Mouse (Mus musculus): ENCODE data around the gene Inha. TPM values are rescaled to one million over a fixed set of nuclear protein-coding genes. Genes with fewer than 3 reads are reported as not detected.

Gene Inha
- polyA plus RNA-seq, 1 experiment from 2014 or later: 9.5 TPM

GRCm38 (mm10) chr1:75548083-75548482, 41.2 kb downstream of the Inha start:
- H3K27me3 ChIP-seq: no peaks in the 10 kb centered on the region
- WGBS: 89% methylated on average over 3 of the region's 3 CpGs
- no peak for ATAC-seq (ENCODE audit: insufficient number of reproducible peaks, insufficient read depth, low FRiP score, low TSS enrichment, low read depth)
- H3K4me3 ChIP-seq (replicated peaks): no peak overlapping the region
- H3K36me3 ChIP-seq: peaks cover 55% of the 10 kb centered on the region
- peaks cover 13% of the 10 kb centered on the region for H3K4me1 ChIP-seq (replicated peaks)
- H3K9ac ChIP-seq (replicated peaks): no peak overlapping the region
- no peak overlapping the region for H3K27ac ChIP-seq
- H3K9me3 ChIP-seq: no peaks in the 10 kb centered on the region
- H3K4me2 ChIP-seq: no peak overlapping the region

GRCm38 (mm10) chr1:75548871-75549270, 42.0 kb downstream of the Inha start:
- Histone ChIP-seq H3K27me3 (no peaks in the 10 kb centered on the region), H3K36me3 (peaks cover 63% of the 10 kb centered on the region), H3K4me1 (replicated peaks) (peaks cover 13% of the 10 kb centered on the region), H3K9me3 (no peaks in the 10 kb centered on the region), H3K9ac (replicated peaks) (no peak overlapping the region), H3K4me3 (replicated peaks) (no peak overlapping the region), H3K27ac (no peak overlapping the region), H3K4me2 (no peak overlapping the region)
- WGBS: 89% methylated on average over 17 of the region's 17 CpGs
- no peak for ATAC-seq (ENCODE audit: insufficient number of reproducible peaks, insufficient read depth, low FRiP score, low TSS enrichment, low read depth)

GRCm38 (mm10) chr1:75549289-75550279, 42.7 kb downstream of the Inha start:
- peaks cover 70% of the 10 kb centered on the region for H3K36me3 ChIP-seq
- no peaks in the 10 kb centered on the region for H3K9me3 ChIP-seq
- no peak overlapping the region for H3K27ac ChIP-seq
- no peak overlapping the region for H3K4me2 ChIP-seq
- no peak for ATAC-seq (ENCODE audit: insufficient number of reproducible peaks, insufficient read depth, low FRiP score, low TSS enrichment, low read depth)
- H3K27me3 ChIP-seq: no peaks in the 10 kb centered on the region
- 91% methylated on average over 17 of the region's 17 CpGs for WGBS
- H3K4me3 ChIP-seq (replicated peaks): no peak overlapping the region
- no peak overlapping the region for H3K9ac ChIP-seq (replicated peaks)
- peaks cover 13% of the 10 kb centered on the region for H3K4me1 ChIP-seq (replicated peaks)

- WGBS: 86% methylated on average over 15 of the region's 15 CpGs
- Histone ChIP-seq H3K36me3 (peaks cover 80% of the 10 kb centered on the region), H3K4me2 (no peak overlapping the region), H3K4me3 (replicated peaks) (no peak overlapping the region), H3K9ac (replicated peaks) (no peak overlapping the region), H3K4me1 (replicated peaks) (peaks cover 12% of the 10 kb centered on the region), H3K27me3 (no peaks in the 10 kb centered on the region), H3K9me3 (no peaks in the 10 kb centered on the region), H3K27ac (no peak overlapping the region)
- no peak for ATAC-seq (ENCODE audit: insufficient number of reproducible peaks, insufficient read depth, low FRiP score, low TSS enrichment, low read depth)
Observed at GRCm38 (mm10) chr1:75550586-75550985, 43.7 kb downstream of the Inha start.

- peaks cover 80% of the 10 kb centered on the region for H3K36me3 ChIP-seq
- H3K9ac ChIP-seq (replicated peaks): no peak overlapping the region
- no peaks in the 10 kb centered on the region for H3K9me3 ChIP-seq
- H3K27ac ChIP-seq: no peak overlapping the region
- peaks cover 13% of the 10 kb centered on the region for H3K4me1 ChIP-seq (replicated peaks)
- H3K4me3 ChIP-seq (replicated peaks): no peak overlapping the region
- H3K4me2 ChIP-seq: no peak overlapping the region
- 83% methylated on average over 7 of the region's 7 CpGs for WGBS
- H3K27me3 ChIP-seq: 0 out of 2 replicates have a peak, but pooled peaks cover 6% of the 10 kb centered on the region
- no peak for ATAC-seq (ENCODE audit: insufficient number of reproducible peaks, insufficient read depth, low FRiP score, low TSS enrichment, low read depth)
Observed at GRCm38 (mm10) chr1:75555680-75556079, 48.8 kb downstream of the Inha start.

GRCm38 (mm10) chr1:75556143-75556781, 49.4 kb downstream of the Inha start:
- Histone ChIP-seq H3K4me1 (replicated peaks) (peaks cover 13% of the 10 kb centered on the region), H3K4me2 (no peak overlapping the region), H3K27me3 (0 out of 2 replicates have a peak, but pooled peaks cover 6% of the 10 kb centered on the region), H3K4me3 (replicated peaks) (no peak overlapping the region), H3K36me3 (peaks cover 74% of the 10 kb centered on the region), H3K9ac (replicated peaks) (no peak overlapping the region), H3K27ac (no peak overlapping the region), H3K9me3 (no peaks in the 10 kb centered on the region)
- 83% methylated on average over 9 of the region's 9 CpGs for WGBS
- ATAC-seq (ENCODE audit: insufficient number of reproducible peaks, insufficient read depth, low FRiP score, low TSS enrichment, low read depth): no peak

GRCm38 (mm10) chr1:75557041-75557440, 50.2 kb downstream of the Inha start:
- peaks cover 66% of the 10 kb centered on the region for H3K36me3 ChIP-seq
- H3K4me3 ChIP-seq (replicated peaks): no peak overlapping the region

GRCm38 (mm10) chr1:75558388-75559178, 51.7 kb downstream of the Inha start:
- Histone ChIP-seq H3K36me3 (peaks cover 51% of the 10 kb centered on the region), H3K9me3 (peaks cover 7% of the 10 kb centered on the region; the same call in 1 of the 2 replicates), H3K4me3 (replicated peaks) (no peak overlapping the region), H3K27me3 (0 out of 2 replicates have a peak, but pooled peaks cover 6% of the 10 kb centered on the region), H3K4me1 (replicated peaks) (peaks cover 13% of the 10 kb centered on the region), H3K4me2 (peak overlapping the region; percentile 47), H3K27ac (peak overlapping the region; percentile 83), H3K9ac (replicated peaks) (peak overlapping the region; percentile 58)
- no peak for ATAC-seq (ENCODE audit: insufficient number of reproducible peaks, insufficient read depth, low FRiP score, low TSS enrichment, low read depth)
- 81% methylated on average over 18 of the region's 18 CpGs for WGBS

More at GRCm38 (mm10) chr1:75557041-75557440, 50.2 kb downstream of the Inha start:
- no peak overlapping the region for H3K9ac ChIP-seq (replicated peaks)
- H3K4me2 ChIP-seq: no peak overlapping the region
- H3K9me3 ChIP-seq: no peaks in the 10 kb centered on the region
- H3K27me3 ChIP-seq: 0 out of 2 replicates have a peak, but pooled peaks cover 6% of the 10 kb centered on the region
- no peak for ATAC-seq (ENCODE audit: insufficient number of reproducible peaks, insufficient read depth, low FRiP score, low TSS enrichment, low read depth)
- no peak overlapping the region for H3K27ac ChIP-seq
- WGBS: 91% methylated on average over 7 of the region's 7 CpGs
- peaks cover 13% of the 10 kb centered on the region for H3K4me1 ChIP-seq (replicated peaks)

- WGBS: 2% methylated on average over 17 of the region's 17 CpGs
Observed at GRCm38 (mm10) chr1:75559212-75559925, 52.5 kb downstream of the Inha start.

More at GRCm38 (mm10) chr1:75559212-75559925, 52.5 kb downstream of the Inha start:
- Histone ChIP-seq H3K4me1 (replicated peaks) (peaks cover 13% of the 10 kb centered on the region), H3K27me3 (0 out of 2 replicates have a peak, but pooled peaks cover 6% of the 10 kb centered on the region), H3K9ac (replicated peaks) (peak overlapping the region; percentile 58), H3K36me3 (peaks cover 43% of the 10 kb centered on the region), H3K4me2 (peak overlapping the region; percentile 47), H3K27ac (peak overlapping the region; percentile 83), H3K9me3 (peaks cover 7% of the 10 kb centered on the region; the same call in 1 of the 2 replicates), H3K4me3 (replicated peaks) (0 out of 2 replicates have a peak overlapping the region, but pooled peaks have one; percentile 7)
- ATAC-seq (ENCODE audit: insufficient number of reproducible peaks, insufficient read depth, low FRiP score, low TSS enrichment, low read depth): peak; percentile 88

All from limb, embryonic 12.5 days (tissue).